Mouse (Mus musculus): ENCODE measurements around the gene Tmem238. TPM values are rescaled to one million over a fixed set of nuclear protein-coding genes. Genes with fewer than 3 reads are reported as not detected.

Gene Tmem238
- total and polyA plus RNA-seq, 3 experiments, result 23.8 to 31.3 TPM; not detected in 1

GRCm38 (mm10) chr7:4794631-4795168, 5.2 kb upstream of the Tmem238 start (continued):
- TF ChIP-seq USF2 (IDR thresholded peaks at IDR 0.05; ENCODE audit: borderline replicate concordance in 1 of 2, insufficient read depth in 1 of 2, low read depth in 1 of 2, low read length in 2 of 2) (no peak), CTCF (IDR thresholded peaks at IDR 0.05 in 2 of 3, conservative IDR thresholded peaks at IDR 0.05 in 1 of 3; ENCODE audit: control insufficient read depth in 1 of 3, insufficient read depth in 1 of 3, low read depth in 2 of 3, low read length in 3 of 3, poor library complexity in 1 of 3, severe bottlenecking in 1 of 3) (no peak), ELF1 (IDR thresholded peaks at IDR 0.05; ENCODE audit: low read depth, low read length) (no peak), UBTF (IDR thresholded peaks at IDR 0.05; ENCODE audit: borderline replicate concordance, insufficient read depth, low read depth, low read length) (no peak), CHD1 (IDR thresholded peaks at IDR 0.05; ENCODE audit: low read depth, low read length) (0 out of 2 replicates have a peak, but pooled peaks have one; percentile 26), ZNF384 (IDR thresholded peaks at IDR 0.05; ENCODE audit: low read depth, low read length) (no peak), MAX (IDR thresholded peaks at IDR 0.05; ENCODE audit: low read length) (no peak), ZC3H11A (IDR thresholded peaks at IDR 0.05; ENCODE audit: low read depth, low read length) (no peak), MEF2A (IDR thresholded peaks at IDR 0.05; ENCODE audit: extremely low read depth, insufficient replicate concordance, low read depth, low read length, poor library complexity, severe bottlenecking) (no peak), POLR2A (IDR thresholded peaks at IDR 0.05; ENCODE audit: control insufficient read depth in 1 of 2, insufficient read depth in 1 of 2, low read depth in 1 of 2, low read length in 2 of 2, poor library complexity in 1 of 2) (peak in 1 of 2 experiments; percentile 45; a peak in 1 of 4 replicates), RAD21 (IDR thresholded peaks at IDR 0.05; ENCODE audit: low read depth, low read length) (no peak), EP300 (IDR thresholded peaks at IDR 0.05; ENCODE audit: low read depth in 1 of 2, low read length in 2 of 2) (no peak), JUND (IDR thresholded peaks at IDR 0.05; ENCODE audit: low read depth, low read length) (no peak), TCF12 (IDR thresholded peaks at IDR 0.05; ENCODE audit: low read depth, low read length) (no peak), ZKSCAN1 (IDR thresholded peaks at IDR 0.05; ENCODE audit: low read depth, low read length) (no peak)

GRCm38 (mm10) chr7:4793674-4794073, 4.2 kb upstream of the Tmem238 start:
- Histone ChIP-seq H3K27me3 (ENCODE audit: control insufficient read depth in 1 of 2, insufficient read depth in 2 of 2, low read length in 2 of 2) (no peaks in the 10 kb centered on the region), H3K4me1 (ENCODE audit: control insufficient read depth in 1 of 2, insufficient read depth in 2 of 2, low read length in 2 of 2) (peaks cover 0 to 12% of the 10 kb centered on the region in 2 experiments; a peak in 3 of 4 replicates), H3K4me3 (ENCODE audit: control insufficient read depth in 1 of 2, insufficient read depth in 1 of 2, low read depth in 2 of 2, low read length in 2 of 2) (peak overlapping the region; percentile 86 to 96), H3K79me2 (ENCODE audit: control insufficient read depth, insufficient read depth, low read length, poor library complexity) (peaks cover 29% of the 10 kb centered on the region), H3K9ac (ENCODE audit: control insufficient read depth, low read depth, low read length, poor library complexity, severe bottlenecking) (peak overlapping the region; percentile 93), H3K9me3 (replicated peaks; ENCODE audit: insufficient read depth, low read length) (no peaks in the 10 kb centered on the region), H3K36me3 (ENCODE audit: control insufficient read depth in 1 of 2, insufficient read depth in 2 of 2, low read length in 2 of 2) (peaks cover 9 to 10% of the 10 kb centered on the region in 2 experiments), H3K27ac (ENCODE audit: control insufficient read depth, low read depth, low read length) (peak overlapping the region; percentile 84)
- TF ChIP-seq ZC3H11A (IDR thresholded peaks at IDR 0.05; ENCODE audit: low read depth, low read length), result no peak
- TF ChIP-seq EP300 (IDR thresholded peaks at IDR 0.05; ENCODE audit: low read depth in 1 of 2, low read length in 2 of 2), result no peak
- TF ChIP-seq CTCF (IDR thresholded peaks at IDR 0.05 in 2 of 3, conservative IDR thresholded peaks at IDR 0.05 in 1 of 3; ENCODE audit: control insufficient read depth in 1 of 3, insufficient read depth in 1 of 3, low read depth in 2 of 3, low read length in 3 of 3, poor library complexity in 1 of 3, severe bottlenecking in 1 of 3), result no peak
- TF ChIP-seq POLR2A (IDR thresholded peaks at IDR 0.05; ENCODE audit: control insufficient read depth in 1 of 2, insufficient read depth in 1 of 2, low read depth in 1 of 2, low read length in 2 of 2, poor library complexity in 1 of 2), result no peak
- TF ChIP-seq ZMIZ1 (IDR thresholded peaks at IDR 0.05; ENCODE audit: low read depth, low read length), result no peak
- no peak for TF ChIP-seq ETS1 (IDR thresholded peaks at IDR 0.05; ENCODE audit: low read depth, low read length)
- TF ChIP-seq POLR2AphosphoS2 (IDR thresholded peaks at IDR 0.05; ENCODE audit: low read length), result no peak
- TF ChIP-seq ZNF384 (IDR thresholded peaks at IDR 0.05; ENCODE audit: low read depth, low read length), result no peak
- TF ChIP-seq MAFK (IDR thresholded peaks at IDR 0.05; ENCODE audit: borderline replicate concordance, low read depth, low read length), result no peak
- TF ChIP-seq CHD1 (IDR thresholded peaks at IDR 0.05; ENCODE audit: low read depth, low read length), result no peak
- no peak for TF ChIP-seq RAD21 (IDR thresholded peaks at IDR 0.05; ENCODE audit: low read depth, low read length)
- no peak for TF ChIP-seq NRF1 (IDR thresholded peaks at IDR 0.05; ENCODE audit: insufficient read depth, low read depth, low read length, poor library complexity, severe bottlenecking)
- no peak for TF ChIP-seq ZKSCAN1 (IDR thresholded peaks at IDR 0.05; ENCODE audit: low read depth, low read length)
- TF ChIP-seq HCFC1 (IDR thresholded peaks at IDR 0.05; ENCODE audit: low read depth, low read length), result no peak
- no peak for TF ChIP-seq BHLHE40 (IDR thresholded peaks at IDR 0.05; ENCODE audit: borderline replicate concordance, low read depth, low read length)
- TF ChIP-seq RCOR1 (IDR thresholded peaks at IDR 0.05; ENCODE audit: low read depth, low read length), result no peak
- TF ChIP-seq SMC3 (IDR thresholded peaks at IDR 0.05; ENCODE audit: low read depth, low read length), result no peak
- DNase-seq (ENCODE audit: low read depth, low spot score), result peak; percentile 52
